Mouse (Mus musculus) brain, embryonic 18.5 days (tissue): ENCODE results near the gene Btbd35f5.
"Not testable (repeated sequence)": the region's sequence is repeated elsewhere in the genome, so short reads cannot be mapped to it uniquely, and the experiment has no call there.

ENCODE experiments used
- DNase-seq: peaks from one replicate; pipeline ENCODE4 v3.0.0-alpha.2; 2012; ENCODE audit warnings: low read depth, low spot score

Btbd35f5 gene

DNA sequence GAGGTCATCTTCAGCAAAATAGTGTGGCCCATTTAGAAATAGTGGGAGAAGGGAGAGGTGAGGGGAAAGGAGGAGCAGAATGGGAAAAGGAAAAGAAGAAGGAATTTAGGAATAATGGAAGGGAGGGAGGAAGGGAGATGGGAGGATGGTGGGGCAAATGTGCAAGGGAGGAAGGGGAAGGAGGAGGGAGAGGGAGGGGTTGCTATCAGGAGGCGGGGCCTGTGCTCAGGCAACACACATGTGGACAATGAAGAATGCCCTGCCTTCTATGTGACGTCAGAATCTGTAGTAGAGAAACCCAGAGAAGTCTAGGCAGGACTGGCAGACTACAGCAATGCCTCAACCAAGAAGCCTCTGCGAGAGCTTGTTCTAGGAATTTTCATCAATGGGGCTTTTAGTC, at the start of gene Btbd35f5:
TSS of gene Btbd35f5 (plus strand) at position 301 of the 400 bp plus-strand sequence.
- not testable (repeated sequence) for DNase-seq

DNA sequence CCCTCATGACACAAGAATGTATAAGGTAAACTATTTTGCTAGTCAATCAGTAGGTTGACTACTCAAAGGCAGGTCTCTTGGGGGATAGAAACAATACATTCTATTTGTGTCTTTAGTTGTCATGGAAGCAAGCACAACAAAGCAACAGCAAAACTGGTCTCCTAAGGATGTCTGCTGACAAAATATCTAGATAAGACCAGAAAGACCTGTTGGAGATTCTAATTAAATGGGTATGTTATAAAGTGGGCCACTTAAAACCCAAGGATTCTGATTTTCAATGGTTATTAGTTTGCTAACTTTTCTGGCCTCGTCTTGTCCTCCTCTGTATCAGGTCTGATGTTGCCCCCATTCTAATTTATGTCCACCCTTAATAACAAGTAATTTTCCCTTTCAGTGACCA, 32.2 kb upstream of the Btbd35f5 start, which contains the start of gene Gm21789:
TSS of gene Gm21789 (plus strand) at position 301 of the 400 bp plus-strand sequence.
- DNase-seq, result not testable (repeated sequence)
